Mouse (Mus musculus) granulocyte monocyte progenitor cell, adult 5-6 weeks (primary cell): ENCODE results near the gene Gpr146. TPM values are rescaled to one million over a fixed set of nuclear protein-coding genes. Genes with fewer than 3 reads are reported as not detected.
A peak's percentile ranks its signal among the peaks of the same experiment; 100 is the strongest.
"Not testable (repeated sequence)": the region's sequence is repeated elsewhere in the genome, so short reads cannot be mapped to it uniquely, and the experiment has no call there.

Experiments
- ATAC-seq: replicated peaks from 2 replicates; pipeline ENCODE4 v1.8.0; 2016; ENCODE audit warnings: mild to moderate bottlenecking, moderate TSS enrichment, inconsistent platforms; ENCODE audit not compliant: poor library complexity, severe bottlenecking
- total RNA-seq, 2 experiments: library from RNA; stranded (forward) in 1 of 2; stranded (reverse) in 1 of 2; fragments of 200-712, 200-1000 nt in 1 of 2; fragments of >200 nt in 1 of 2; fragmentation: Nextera tagmentation in 1 of 2; gene quantifications; 2 replicates each; pipeline ENCODE4 v1.2.3; 2014 to 2017

Gene Gpr146
- total RNA-seq (2014; fragmentation: Nextera tagmentation) (5.0 and 7.3 TPM in 2 replicates), total RNA-seq (2017) (4.0 and 5.4 TPM in 2 replicates)

GRCm38 (mm10) chr5:139377468-139378270, at the start of gene Gpr146:
Gene Gpr146, plus strand, starts transcription at chr5:139377697.
- ATAC-seq: peak; percentile 14

GRCm38 (mm10) chr5:139330766-139331165, 46.7 kb upstream of the Gpr146 start:
- no peak for ATAC-seq

- peak; percentile 58 for ATAC-seq
Measured at GRCm38 (mm10) chr5:139331742-139332141, 45.8 kb upstream of the Gpr146 start.

GRCm38 (mm10) chr5:139332590-139333272, 44.8 kb upstream of the Gpr146 start:
- ATAC-seq: no peak

- no peak for ATAC-seq
Measured at GRCm38 (mm10) chr5:139333301-139334013, 44.0 kb upstream of the Gpr146 start.

GRCm38 (mm10) chr5:139334394-139334793, 43.1 kb upstream of the Gpr146 start:
- not testable (repeated sequence) for ATAC-seq

- ATAC-seq: no peak
Measured at GRCm38 (mm10) chr5:139335634-139336033, 41.9 kb upstream of the Gpr146 start.

- no peak for ATAC-seq
Measured at GRCm38 (mm10) chr5:139337826-139338370, 39.6 kb upstream of the Gpr146 start.

- ATAC-seq: no peak; the same call in 1 of the 2 replicates
Measured at GRCm38 (mm10) chr5:139338403-139338802, 39.1 kb upstream of the Gpr146 start.

- no peak for ATAC-seq
Measured at GRCm38 (mm10) chr5:139338891-139339290, 38.6 kb upstream of the Gpr146 start.

GRCm38 (mm10) chr5:139344021-139344686, 33.3 kb upstream of the Gpr146 start:
- ATAC-seq: peak; percentile 78

- ATAC-seq: peak; percentile 97
Measured at GRCm38 (mm10) chr5:139344687-139345363, 32.7 kb upstream of the Gpr146 start.

GRCm38 (mm10) chr5:139345364-139345714, 32.2 kb upstream of the Gpr146 start:
- ATAC-seq: no peak; the same call in 1 of the 2 replicates

GRCm38 (mm10) chr5:139347225-139347624, 30.3 kb upstream of the Gpr146 start:
- ATAC-seq: no peak

GRCm38 (mm10) chr5:139349713-139350112, 27.8 kb upstream of the Gpr146 start:
- ATAC-seq: no peak

GRCm38 (mm10) chr5:139351134-139351533, 26.4 kb upstream of the Gpr146 start, which contains the start of gene Cox19:
Gene Cox19, minus strand, starts transcription at chr5:139351418.
- ATAC-seq: peak; percentile 68

- no peak for ATAC-seq
Measured at GRCm38 (mm10) chr5:139351628-139352027, 25.9 kb upstream of the Gpr146 start.

GRCm38 (mm10) chr5:139352317-139352716, 25.2 kb upstream of the Gpr146 start, which contains the start of gene Cyp2w1:
Gene Cyp2w1, plus strand, starts transcription at chr5:139352617.
- no peak for ATAC-seq

GRCm38 (mm10) chr5:139353496-139353895, 24.0 kb upstream of the Gpr146 start:
- peak; percentile 31; the same call in 1 of the 2 replicates for ATAC-seq
